Comparison of ENCODE assay signal across 9 mouse cellular contexts in the genomic region with DNA sequence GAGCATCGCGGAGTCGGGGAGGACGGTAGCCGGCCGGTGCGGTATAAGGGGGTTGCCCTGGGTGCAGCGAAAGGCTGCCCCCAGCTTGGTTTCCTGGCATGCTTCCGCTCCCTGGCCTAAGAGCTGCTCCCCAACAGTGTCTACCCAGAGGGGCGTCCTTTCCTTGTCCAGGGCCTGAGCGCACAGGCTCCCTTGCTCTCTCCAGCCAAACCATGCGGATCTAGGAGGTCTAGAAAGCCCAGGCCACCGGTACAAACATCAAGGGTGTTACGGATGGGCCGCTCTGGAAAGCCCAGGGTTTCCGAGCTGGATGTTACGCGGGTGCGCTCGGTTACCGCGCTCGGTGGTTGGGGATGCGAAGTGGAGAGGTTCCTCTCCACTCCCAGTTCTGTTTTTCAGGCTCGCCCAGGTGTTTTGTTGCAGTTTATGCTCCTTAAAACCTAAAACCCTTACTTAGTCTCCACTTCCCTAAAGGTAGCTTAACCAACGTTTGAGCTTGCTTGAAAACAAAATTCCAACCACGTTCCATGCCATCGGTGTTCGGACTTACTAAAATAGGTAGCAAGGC. TPM values are rescaled to one million over a fixed set of nuclear protein-coding genes. Genes with fewer than 3 reads are reported as not detected.
DNase-seq lines count a peak whose midpoint lies in the region; ATAC-seq and TF ChIP-seq lines count a peak whose summit lies in the region.
"Had no signal": no experiment of that assay in that cellular context is flagged by ENCODE, and none has a peak within 500 bp of the region (broad histone marks: within the 10 kb centered on the region; RNA-seq: fewer than 3 reads in every experiment).

No protein-coding gene starts in this region.

- H3K36me3 ChIP-seq in kidney, embryonic 16.5 days (ENCODE audit: insufficient read depth, low read length): no peaks in the 10 kb centered on the region
- H3K36me3 ChIP-seq in forebrain, postnatal 0 days (ENCODE audit: insufficient read depth): no peaks in the 10 kb centered on the region
- no peaks in the 10 kb centered on the region for H3K36me3 ChIP-seq in midbrain, embryonic 15.5 days (replicated peaks)

- no peak for TF ChIP-seq CTCF in forebrain, postnatal 0 days (IDR thresholded peaks at IDR 0.05; ENCODE audit: low read depth)

- H3K4me2 ChIP-seq in kidney, embryonic 16.5 days (replicated peaks; ENCODE audit: low read depth, low read length): peak overlapping the region; percentile 67
- peak overlapping the region; percentile 85 for H3K4me2 ChIP-seq in forebrain, postnatal 0 days (ENCODE audit: low read depth)
- peak overlapping the region; percentile 95 for H3K4me2 ChIP-seq in midbrain, embryonic 15.5 days

- no peak overlapping the region for H3K27ac ChIP-seq in kidney, embryonic 16.5 days (ENCODE audit: low read length)
- no peak overlapping the region for H3K27ac ChIP-seq in brown adipose tissue, adult 24 weeks (replicated peaks; ENCODE audit: low read depth, low read length)
- H3K27ac ChIP-seq in forebrain, postnatal 0 days (ENCODE audit: low read depth, low read length): peak overlapping the region; percentile 29; the same call in 1 of the 2 replicates
- no peak overlapping the region for H3K27ac ChIP-seq in midbrain, embryonic 15.5 days

- DNase-seq in kidney, postnatal 4 days: no peak
- peak; percentile 28 for DNase-seq in forebrain, postnatal 0 days
- no peak for DNase-seq in urinary bladder, postnatal 4 days (ENCODE audit: low spot score in 2 of 2)
- no peak for DNase-seq in layer of hippocampus, adult 11-12 months (ENCODE audit: low spot score)
- no peak for DNase-seq in frontal cortex, postnatal 36 days (ENCODE audit: low spot score in 2 of 2)
- DNase-seq: kidney, adult 9 months had no signal

- H3K4me3 ChIP-seq in kidney, embryonic 16.5 days (ENCODE audit: low read length): peak overlapping the region; percentile 42
- H3K4me3 ChIP-seq in brown adipose tissue, adult 24 weeks (ENCODE audit: insufficient read depth, low read depth, low read length): peak overlapping the region; percentile 36; the same call in 1 of the 2 replicates
- H3K4me3 ChIP-seq in forebrain, postnatal 0 days (ENCODE audit: low read depth, low read length): peak overlapping the region; percentile 43
- H3K4me3 ChIP-seq in midbrain, embryonic 15.5 days: peak overlapping the region; percentile 54

- H3K4me1 ChIP-seq in kidney, embryonic 16.5 days (ENCODE audit: insufficient read depth, low read length): peaks cover 19% of the 10 kb centered on the region
- peaks cover 2% of the 10 kb centered on the region; the same call in 1 of the 2 replicates for H3K4me1 ChIP-seq in brown adipose tissue, adult 24 weeks (ENCODE audit: control insufficient read depth, insufficient read depth, insufficient read length, low read length)
- peaks cover 14% of the 10 kb centered on the region; the same call in 1 of the 2 replicates for H3K4me1 ChIP-seq in forebrain, postnatal 0 days (ENCODE audit: insufficient read depth)
- peaks cover 28% of the 10 kb centered on the region for H3K4me1 ChIP-seq in midbrain, embryonic 15.5 days

- peaks cover 99% of the 10 kb centered on the region for H3K27me3 ChIP-seq in kidney, embryonic 16.5 days (ENCODE audit: insufficient read depth, low read length)
- peaks cover 89% of the 10 kb centered on the region for H3K27me3 ChIP-seq in forebrain, postnatal 0 days (ENCODE audit: insufficient read depth, low read length)
- H3K27me3 ChIP-seq in midbrain, embryonic 15.5 days (replicated peaks): peaks cover 96% of the 10 kb centered on the region

- H3K9me3 ChIP-seq in kidney, embryonic 16.5 days (ENCODE audit: low read length): no peaks in the 10 kb centered on the region
- H3K9me3 ChIP-seq in forebrain, postnatal 0 days (ENCODE audit: low read length): no peaks in the 10 kb centered on the region
- H3K9me3 ChIP-seq in midbrain, embryonic 15.5 days: no peaks in the 10 kb centered on the region

- WGBS in kidney, embryonic 16.5 days: under 1% methylated on average over 29 of the region's 29 CpGs
- WGBS in forebrain, postnatal 0 days: 1% methylated on average over 29 of the region's 29 CpGs
- under 1% methylated on average over 29 of the region's 29 CpGs for WGBS in midbrain, embryonic 15.5 days

- ATAC-seq in kidney, embryonic 16.5 days (ENCODE audit: low FRiP score, low TSS enrichment): 0 out of 2 replicates have a peak, but pooled peaks have one; percentile 24
- ATAC-seq in forebrain, postnatal 0 days: no peak
- no peak for ATAC-seq in midbrain, embryonic 15.5 days (replicated peaks)

- no peak overlapping the region for H3K9ac ChIP-seq in kidney, embryonic 16.5 days (replicated peaks; ENCODE audit: low read length)
- H3K9ac ChIP-seq in forebrain, postnatal 0 days: peak overlapping the region; percentile 46
- H3K9ac ChIP-seq in midbrain, embryonic 15.5 days: no peak overlapping the region

RNA-seq across cellular contexts. Expression of a gene that starts 1.5 kb away (rescaled TPM):
- polyA plus RNA-seq in kidney, embryonic 16.5 days (2015; fragmentation: Nextera tagmentation; extraction: Ambion mirVana): 0.14 TPM in 1 of 2 replicates, not detected in the other
- 0.63 and 2.3 TPM in 2 replicates for polyA plus RNA-seq in brown adipose tissue, adult 24 weeks (2012; ENCODE audit: insufficient read depth, insufficient read length, missing spikeins)
- 103 and 130 TPM in 2 replicates for total RNA-seq in forebrain, postnatal 0 days (2014; rRNA removed)
- 127 and 138 TPM in 2 replicates for polyA plus RNA-seq in forebrain, postnatal 0 days (2015; fragmentation: Nextera tagmentation; extraction: Ambion mirVana)
- polyA plus RNA-seq in midbrain, embryonic 15.5 days (2015; fragmentation: Nextera tagmentation; extraction: Ambion mirVana): 79.2 and 81.5 TPM in 2 replicates

RNA-seq across cellular contexts. Expression of a gene that starts 45.8 kb away (rescaled TPM):
- polyA plus RNA-seq in kidney, embryonic 16.5 days (2015; fragmentation: Nextera tagmentation; extraction: Ambion mirVana): not detected in 2 replicates
- not detected in 2 replicates for polyA plus RNA-seq in brown adipose tissue, adult 24 weeks (2012; ENCODE audit: insufficient read depth, insufficient read length, missing spikeins)
- 32.8 and 41.0 TPM in 2 replicates for total RNA-seq in forebrain, postnatal 0 days (2014; rRNA removed)
- 11.6 and 14.7 TPM in 2 replicates for polyA plus RNA-seq in forebrain, postnatal 0 days (2015; fragmentation: Nextera tagmentation; extraction: Ambion mirVana)
- 10.4 and 10.7 TPM in 2 replicates for polyA plus RNA-seq in midbrain, embryonic 15.5 days (2015; fragmentation: Nextera tagmentation; extraction: Ambion mirVana)

Comparison
In these comparisons a context has a peak if more than half of its experiments do, and no peak if none do; other contexts are left out.
1. RNA of a gene that starts 1.5 kb away (polyA plus RNA-seq): 127 to 138 TPM in forebrain, postnatal 0 days and 79.2 to 81.5 TPM in midbrain, embryonic 15.5 days; 0.63 to 2.3 TPM in brown adipose tissue, adult 24 weeks and 0.14 TPM in kidney, embryonic 16.5 days; every median in the first group is over 10 times any median in the second.
2. RNA of a gene that starts 45.8 kb away (polyA plus RNA-seq): 11.6 to 14.7 TPM in forebrain, postnatal 0 days and 10.4 to 10.7 TPM in midbrain, embryonic 15.5 days; not detected in kidney, embryonic 16.5 days and not detected in brown adipose tissue, adult 24 weeks; every median in the first group is over 10 times any median in the second.
3. Peak in every context shown above with its lines, with median percentiles within 50 percentile points of each other: H3K4me2 ChIP-seq and H3K4me3 ChIP-seq.